Mouse (Mus musculus) intestine, postnatal 0 days (tissue): ENCODE results near the gene Ttc41. TPM values are rescaled to one million over a fixed set of nuclear protein-coding genes. Genes with fewer than 3 reads are reported as not detected.

ENCODE experiments used
- ATAC-seq: fragments of 200-750 bp; cut with Nextera tagmentation; 2 replicates; pipeline ENCODE4 v1.8.0; 2017; ENCODE audit warnings: mild to moderate bottlenecking, moderate TSS enrichment, moderate library complexity
- H3K27ac ChIP-seq: fragments of 300-500 bp; sonication (generic); 2 replicates; pipeline ENCODE4 v1.5.1; 2014; ENCODE audit warnings: mild to moderate bottlenecking, low read depth, low read length, moderate library complexity
- H3K27me3 ChIP-seq: fragments of 300-500 bp; sonication (generic); replicated peaks from 2 replicates; pipeline ENCODE4 v1.6.1; 2014; ENCODE audit warnings: low read length, mixed read lengths; ENCODE audit not compliant: control insufficient read depth, insufficient read depth
- H3K36me3 ChIP-seq: fragments of 300-500 bp; sonication (generic); 2 replicates; pipeline ENCODE4 v1.6.1; 2014; ENCODE audit warnings: mild to moderate bottlenecking, moderate library complexity; ENCODE audit not compliant: control insufficient read depth, insufficient read depth
- H3K4me1 ChIP-seq: fragments of 300-500 bp; sonication (generic); replicated peaks from 2 replicates; pipeline ENCODE4 v1.6.1; 2014; ENCODE audit warnings: antibody characterized with exemption, low read length, mixed read lengths; ENCODE audit not compliant: control insufficient read depth, insufficient read depth
- H3K4me2 ChIP-seq: fragments of 300-500 bp; sonication (generic); replicated peaks from 2 replicates; pipeline ENCODE4 v1.6.1; 2014; ENCODE audit warnings: low read depth, mild to moderate bottlenecking, moderate library complexity
- H3K4me3 ChIP-seq: fragments of 300-500 bp; sonication (generic); 2 replicates; pipeline ENCODE4 v1.5.1; 2014; ENCODE audit warnings: low read depth, low read length
- H3K9ac ChIP-seq: fragments of 300-500 bp; sonication (generic); 2 replicates; pipeline ENCODE4 v1.6.1; 2014; ENCODE audit warnings: mild to moderate bottlenecking, low read depth, low read length
- H3K9me3 ChIP-seq: fragments of 300-500 bp; sonication (generic); 2 replicates; pipeline ENCODE4 v1.6.1; 2016; ENCODE audit warnings: mixed run types; ENCODE audit not compliant: control insufficient read depth
- CTCF ChIP-seq: sonication (generic); IDR thresholded peaks from 2 replicates; pipeline ENCODE4 v1.5.1; 2016; ENCODE audit warnings: low read depth, mild to moderate bottlenecking, control low read depth, antibody characterized with exemption, moderate library complexity
- WGBS: fragments of 180-500 bp; shearing (Covaris S2); extraction: QIAGEN DNeasy Blood & Tissue Kit; methylation state at CpG from one replicate; pipeline ENCODE4 v1.1.7; 2014; 5-methylcytosine and 5-hydroxymethylcytosine counted together
- polyA plus RNA-seq: library from polyadenylated mRNA; unstranded; fragments of >200 nt; fragmentation: Nextera tagmentation; extraction: Ambion mirVana; gene quantifications from 2 replicates; pipeline ENCODE4 v1.2.1, GENCODE M21; 2015

Ttc41 gene
- polyA plus RNA-seq, 1 experiment from 2014 or later: 0.59 TPM

- Histone ChIP-seq H3K27me3 (peaks cover 8% of the 10 kb centered on the region; the same call in 1 of the 2 replicates), H3K36me3 (no peaks in the 10 kb centered on the region), H3K4me1 (no peaks in the 10 kb centered on the region), H3K27ac (no peak overlapping the region), H3K4me3 (no peak overlapping the region), H3K4me2 (no peak overlapping the region), H3K9me3 (no peaks in the 10 kb centered on the region), H3K9ac (no peak overlapping the region)
- ATAC-seq: no peak
- WGBS: 67% methylated on average over 5 of the region's 5 CpGs
- no peak for TF ChIP-seq CTCF
Measured at GRCm38 (mm10) chr10:86769216-86769615, 63.6 kb downstream of the Ttc41 start.

GRCm38 (mm10) chr10:86769797-86770196 lies 64.2 kb downstream of the Ttc41 start:
- TF ChIP-seq CTCF: no peak
- Histone ChIP-seq H3K4me1 (no peaks in the 10 kb centered on the region), H3K36me3 (no peaks in the 10 kb centered on the region), H3K27me3 (peaks cover 8% of the 10 kb centered on the region; the same call in 1 of the 2 replicates), H3K4me3 (no peak overlapping the region), H3K4me2 (no peak overlapping the region), H3K9ac (no peak overlapping the region), H3K27ac (no peak overlapping the region), H3K9me3 (no peaks in the 10 kb centered on the region)
- 33% methylated on average over 4 of the region's 4 CpGs for WGBS
- ATAC-seq: no peak

GRCm38 (mm10) chr10:86771701-86772100 lies 66.1 kb downstream of the Ttc41 start:
- 79% methylated on average over 5 of the region's 5 CpGs for WGBS
- Histone ChIP-seq H3K27ac (no peak overlapping the region), H3K9ac (no peak overlapping the region), H3K4me2 (no peak overlapping the region), H3K4me3 (no peak overlapping the region), H3K36me3 (no peaks in the 10 kb centered on the region), H3K4me1 (no peaks in the 10 kb centered on the region), H3K27me3 (peaks cover 11% of the 10 kb centered on the region; the same call in 1 of the 2 replicates), H3K9me3 (no peaks in the 10 kb centered on the region)
- no peak for TF ChIP-seq CTCF
- no peak for ATAC-seq

GRCm38 (mm10) chr10:86772231-86772631 lies 66.6 kb downstream of the Ttc41 start:
- 50% methylated on average over 6 of the region's 6 CpGs for WGBS
- no peak overlapping the region for H3K27ac ChIP-seq
- H3K4me3 ChIP-seq: no peak overlapping the region
- H3K4me2 ChIP-seq: no peak overlapping the region
- no peak overlapping the region for H3K9ac ChIP-seq
- H3K27me3 ChIP-seq: peaks cover 11% of the 10 kb centered on the region; the same call in 1 of the 2 replicates
- ATAC-seq: no peak
- no peaks in the 10 kb centered on the region for H3K9me3 ChIP-seq
- H3K36me3 ChIP-seq: no peaks in the 10 kb centered on the region
- TF ChIP-seq CTCF: no peak
- H3K4me1 ChIP-seq: no peaks in the 10 kb centered on the region

- H3K27ac ChIP-seq: no peak overlapping the region
- H3K36me3 ChIP-seq: no peaks in the 10 kb centered on the region
- no peak for TF ChIP-seq CTCF
- H3K9me3 ChIP-seq: no peaks in the 10 kb centered on the region
- H3K4me3 ChIP-seq: no peak overlapping the region
- no peak for ATAC-seq
- 0 out of 2 replicates have a peak, but pooled peaks cover 7% of the 10 kb centered on the region for H3K4me1 ChIP-seq
- WGBS: 8% methylated on average over 4 of the region's 4 CpGs
- H3K9ac ChIP-seq: no peak overlapping the region
- no peak overlapping the region for H3K4me2 ChIP-seq
- peaks cover 11% of the 10 kb centered on the region; the same call in 1 of the 2 replicates for H3K27me3 ChIP-seq
Measured at GRCm38 (mm10) chr10:86773360-86773759, 67.7 kb downstream of the Ttc41 start.

- no peaks in the 10 kb centered on the region for H3K36me3 ChIP-seq
- ATAC-seq: no peak
- no peak overlapping the region for H3K27ac ChIP-seq
- H3K27me3 ChIP-seq: peaks cover 11% of the 10 kb centered on the region; the same call in 1 of the 2 replicates
- H3K4me2 ChIP-seq: no peak overlapping the region
- WGBS: 64% methylated on average over 9 of the region's 9 CpGs
- no peak overlapping the region for H3K9ac ChIP-seq
- TF ChIP-seq CTCF: no peak
- H3K9me3 ChIP-seq: no peaks in the 10 kb centered on the region
- 0 out of 2 replicates have a peak, but pooled peaks cover 7% of the 10 kb centered on the region for H3K4me1 ChIP-seq
- no peak overlapping the region for H3K4me3 ChIP-seq
Measured at GRCm38 (mm10) chr10:86776281-86776680, 70.7 kb downstream of the Ttc41 start.
